Mouse (Mus musculus) limb, embryonic 11.5 days (tissue): ENCODE results near the gene Srgap1. TPM values are rescaled to one million over a fixed set of nuclear protein-coding genes. Genes with fewer than 3 reads are reported as not detected.

Experiments
- ATAC-seq: fragments of 200-750 bp; cut with Nextera tagmentation; 2 replicates; pipeline ENCODE4 v1.8.0; 2017; ENCODE audit warnings: low read depth; ENCODE audit not compliant: insufficient number of reproducible peaks, low FRiP score, low TSS enrichment
- DNase-seq: peaks from one replicate; pipeline ENCODE4 v3.0.0-alpha.2; 2015; ENCODE audit warnings: low spot score
- H3K27ac ChIP-seq: fragments of 300-500 bp; sonication (generic); replicated peaks from 2 replicates; pipeline ENCODE4 v1.5.1; 2014; ENCODE audit warnings: low read depth, mild to moderate bottlenecking, low read length
- H3K27me3 ChIP-seq: fragments of 300-500 bp; sonication (generic); 2 replicates; pipeline ENCODE4 v1.6.1; 2014; ENCODE audit warnings: mild to moderate bottlenecking, low read length, mixed read lengths; ENCODE audit not compliant: control insufficient read depth, insufficient read depth
- H3K36me3 ChIP-seq: fragments of 300-500 bp; sonication (generic); 2 replicates; pipeline ENCODE4 v1.6.1; 2014; ENCODE audit warnings: mild to moderate bottlenecking, low read length, moderate library complexity, mixed read lengths; ENCODE audit not compliant: control insufficient read depth, insufficient read depth
- H3K4me1 ChIP-seq: fragments of 300-500 bp; sonication (generic); 2 replicates; pipeline ENCODE4 v1.6.1; 2014; ENCODE audit warnings: low read length, mixed read lengths; ENCODE audit not compliant: control insufficient read depth, insufficient read depth
- H3K4me2 ChIP-seq: fragments of 300-500 bp; sonication (generic); 2 replicates; pipeline ENCODE4 v1.6.1; 2014; ENCODE audit warnings: low read depth, mild to moderate bottlenecking, moderate library complexity; ENCODE audit not compliant: severe bottlenecking
- H3K4me3 ChIP-seq: fragments of 300-500 bp; sonication (generic); 2 replicates; pipeline ENCODE4 v1.5.1; 2014; ENCODE audit warnings: low read depth, low read length
- H3K9ac ChIP-seq: fragments of 300-500 bp; sonication (generic); 2 replicates; pipeline ENCODE4 v1.6.1; 2014; ENCODE audit warnings: mild to moderate bottlenecking, low read length
- H3K9me3 ChIP-seq: fragments of 300-500 bp; sonication (generic); 2 replicates; pipeline ENCODE4 v1.6.1; 2016; ENCODE audit warnings: low read length; ENCODE audit not compliant: control insufficient read depth
- WGBS: fragments of 180-500 bp; shearing (Covaris S2); extraction: QIAGEN DNeasy Blood & Tissue Kit; methylation state at CpG from one replicate; pipeline ENCODE4 v1.1.7; 2014; 5-methylcytosine and 5-hydroxymethylcytosine counted together
- polyA plus RNA-seq: library from polyadenylated mRNA; unstranded; fragments of >200 nt; fragmentation: Nextera tagmentation; extraction: Ambion mirVana; gene quantifications from 2 replicates; pipeline ENCODE4 v1.2.1, GENCODE M21; 2014

The Srgap1 gene
- polyA plus RNA-seq, 1 experiment from 2014 or later: 6.1 TPM

- no peaks in the 10 kb centered on the region for H3K36me3 ChIP-seq
- no peaks in the 10 kb centered on the region for H3K9me3 ChIP-seq
- DNase-seq: peak; percentile 95
- H3K4me1 ChIP-seq: peaks cover 3% of the 10 kb centered on the region; the same call in 1 of the 2 replicates
- no peak overlapping the region for H3K27ac ChIP-seq
- peak overlapping the region; percentile 90 for H3K9ac ChIP-seq
- peak overlapping the region; percentile 70 for H3K4me3 ChIP-seq
- H3K4me2 ChIP-seq: peak overlapping the region; percentile 75
- WGBS: 11% methylated on average over 43 of the region's 44 CpGs
- no peaks in the 10 kb centered on the region for H3K27me3 ChIP-seq
- peak; percentile 72; the same call in 1 of the 2 replicates for ATAC-seq
Observed at GRCm38 (mm10) chr10:122047727-122048365, 731 bp upstream of the Srgap1 start.

- Histone ChIP-seq H3K9me3 (no peaks in the 10 kb centered on the region), H3K27ac (no peak overlapping the region), H3K4me2 (peak overlapping the region; percentile 75), H3K4me1 (peaks cover 3% of the 10 kb centered on the region; the same call in 1 of the 2 replicates), H3K9ac (peak overlapping the region; percentile 90), H3K4me3 (peak overlapping the region; percentile 70), H3K27me3 (no peaks in the 10 kb centered on the region), H3K36me3 (no peaks in the 10 kb centered on the region)
- DNase-seq (no peak), ATAC-seq (no peak)
- 2% methylated on average over 13 of the region's 13 CpGs for WGBS
Observed at GRCm38 (mm10) chr10:122046511-122046903, 608 bp downstream of the Srgap1 start.

- H3K27me3 ChIP-seq: no peaks in the 10 kb centered on the region
- peak overlapping the region; percentile 75 for H3K4me2 ChIP-seq
- peaks cover 3% of the 10 kb centered on the region; the same call in 1 of the 2 replicates for H3K4me1 ChIP-seq
- H3K9me3 ChIP-seq: no peaks in the 10 kb centered on the region
- ATAC-seq: no peak
- 28% methylated on average over 9 of the region's 9 CpGs for WGBS
- H3K4me3 ChIP-seq: peak overlapping the region; percentile 70
- H3K36me3 ChIP-seq: no peaks in the 10 kb centered on the region
- no peak overlapping the region for H3K27ac ChIP-seq
- DNase-seq: no peak
- peak overlapping the region; percentile 13; the same call in 1 of the 2 replicates for H3K9ac ChIP-seq
Observed at GRCm38 (mm10) chr10:122045946-122046345, 1.2 kb downstream of the Srgap1 start.

GRCm38 (mm10) chr10:122044926-122045325 lies 2.2 kb downstream of the Srgap1 start:
- no peak overlapping the region for H3K4me2 ChIP-seq
- DNase-seq: no peak
- H3K4me1 ChIP-seq: peaks cover 3% of the 10 kb centered on the region; the same call in 1 of the 2 replicates
- no peaks in the 10 kb centered on the region for H3K27me3 ChIP-seq
- H3K27ac ChIP-seq: no peak overlapping the region
- ATAC-seq: no peak
- H3K36me3 ChIP-seq: no peaks in the 10 kb centered on the region
- H3K9me3 ChIP-seq: no peaks in the 10 kb centered on the region
- no peak overlapping the region for H3K4me3 ChIP-seq
- 75% methylated on average over 4 of the region's 4 CpGs for WGBS
- no peak overlapping the region for H3K9ac ChIP-seq

GRCm38 (mm10) chr10:122040372-122040771 lies 6.7 kb downstream of the Srgap1 start:
- WGBS: 46% methylated on average over 4 of the region's 4 CpGs
- DNase-seq (no peak), ATAC-seq (no peak)

GRCm38 (mm10) chr10:122039566-122039965 lies 7.5 kb downstream of the Srgap1 start:
- H3K27ac ChIP-seq: no peak overlapping the region
- DNase-seq: no peak

More at GRCm38 (mm10) chr10:122040372-122040771, 6.7 kb downstream of the Srgap1 start:
- Histone ChIP-seq H3K4me3 (no peak overlapping the region), H3K9ac (no peak overlapping the region), H3K4me2 (no peak overlapping the region), H3K4me1 (no peaks in the 10 kb centered on the region), H3K27ac (no peak overlapping the region), H3K27me3 (no peaks in the 10 kb centered on the region), H3K9me3 (no peaks in the 10 kb centered on the region), H3K36me3 (no peaks in the 10 kb centered on the region)

GRCm38 (mm10) chr10:122038554-122038953 lies 8.6 kb downstream of the Srgap1 start:
- H3K4me1 ChIP-seq: no peaks in the 10 kb centered on the region
- no peak overlapping the region for H3K4me2 ChIP-seq
- ATAC-seq (no peak), DNase-seq (no peak)
- H3K27me3 ChIP-seq: no peaks in the 10 kb centered on the region
- WGBS: 58% methylated on average over 3 of the region's 3 CpGs
- H3K4me3 ChIP-seq: no peak overlapping the region
- no peaks in the 10 kb centered on the region for H3K9me3 ChIP-seq
- no peaks in the 10 kb centered on the region for H3K36me3 ChIP-seq
- no peak overlapping the region for H3K9ac ChIP-seq
- H3K27ac ChIP-seq: no peak overlapping the region

More at GRCm38 (mm10) chr10:122039566-122039965, 7.5 kb downstream of the Srgap1 start:
- Histone ChIP-seq H3K27me3 (no peaks in the 10 kb centered on the region), H3K36me3 (no peaks in the 10 kb centered on the region), H3K9ac (no peak overlapping the region), H3K4me2 (no peak overlapping the region), H3K4me1 (no peaks in the 10 kb centered on the region), H3K9me3 (no peaks in the 10 kb centered on the region), H3K4me3 (no peak overlapping the region)
- 92% methylated on average over 4 of the region's 4 CpGs for WGBS
- no peak for ATAC-seq

GRCm38 (mm10) chr10:122033271-122033670 lies 13.8 kb downstream of the Srgap1 start:
- Histone ChIP-seq H3K27me3 (no peaks in the 10 kb centered on the region), H3K4me1 (peaks cover 4% of the 10 kb centered on the region; the same call in 1 of the 2 replicates), H3K9ac (no peak overlapping the region), H3K9me3 (no peaks in the 10 kb centered on the region), H3K27ac (no peak overlapping the region), H3K4me2 (no peak overlapping the region), H3K4me3 (no peak overlapping the region), H3K36me3 (no peaks in the 10 kb centered on the region)
- DNase-seq (no peak), ATAC-seq (no peak)
- WGBS: 67% methylated on average over 5 of the region's 5 CpGs
